Mouse (Mus musculus) midbrain, embryonic 15.5 days (tissue): ENCODE measurements around the gene Sec14l3. TPM values are rescaled to one million over a fixed set of nuclear protein-coding genes. Genes with fewer than 3 reads are reported as not detected.

Experiments
- ATAC-seq: fragments of 200-750 bp; cut with Nextera tagmentation; replicated peaks from 2 replicates; pipeline ENCODE4 v1.8.0; 2017; ENCODE audit warnings: moderate TSS enrichment
- H3K27ac ChIP-seq: fragments of 300-500 bp; sonication (generic); 2 replicates; pipeline ENCODE4 v1.5.1; 2015; ENCODE audit warnings: mild to moderate bottlenecking, inconsistent platforms
- H3K27me3 ChIP-seq: fragments of 300-500 bp; sonication (generic); replicated peaks from 2 replicates; pipeline ENCODE4 v1.6.1; 2015; ENCODE audit warnings: inconsistent platforms
- H3K36me3 ChIP-seq: fragments of 300-500 bp; sonication (generic); replicated peaks from 2 replicates; pipeline ENCODE4 v1.6.1; 2015; ENCODE audit warnings: inconsistent platforms
- H3K4me1 ChIP-seq: fragments of 300-500 bp; sonication (generic); 2 replicates; pipeline ENCODE4 v1.6.1; 2015; ENCODE audit warnings: inconsistent platforms
- H3K4me2 ChIP-seq: fragments of 300-500 bp; sonication (generic); 2 replicates; pipeline ENCODE4 v1.6.1; 2015; ENCODE audit warnings: inconsistent platforms, mild to moderate bottlenecking, moderate library complexity
- H3K4me3 ChIP-seq: fragments of 300-500 bp; sonication (generic); 2 replicates; pipeline ENCODE4 v1.5.1; 2015; ENCODE audit warnings: mild to moderate bottlenecking, inconsistent platforms
- H3K9ac ChIP-seq: fragments of 300-500 bp; sonication (generic); 2 replicates; pipeline ENCODE4 v1.6.1; 2015; ENCODE audit warnings: mild to moderate bottlenecking, inconsistent platforms
- H3K9me3 ChIP-seq: fragments of 300-500 bp; sonication (generic); 2 replicates; pipeline ENCODE4 v1.6.1; 2016; ENCODE audit warnings: inconsistent platforms
- WGBS: fragments of 180-500 bp; shearing (Covaris S2); methylation state at CpG from one replicate; pipeline ENCODE4 v1.1.7; 2015; ENCODE audit warnings: mixed read lengths; 5-methylcytosine and 5-hydroxymethylcytosine counted together
- polyA plus RNA-seq: library from polyadenylated mRNA; unstranded; fragments of >200 nt; fragmentation: Nextera tagmentation; extraction: Ambion mirVana; gene quantifications from 2 replicates; pipeline ENCODE4 v1.2.1, GENCODE M21; 2015

Sec14l3 gene
- polyA plus RNA-seq, 1 experiment from 2014 or later, result 1.4 TPM

DNA sequence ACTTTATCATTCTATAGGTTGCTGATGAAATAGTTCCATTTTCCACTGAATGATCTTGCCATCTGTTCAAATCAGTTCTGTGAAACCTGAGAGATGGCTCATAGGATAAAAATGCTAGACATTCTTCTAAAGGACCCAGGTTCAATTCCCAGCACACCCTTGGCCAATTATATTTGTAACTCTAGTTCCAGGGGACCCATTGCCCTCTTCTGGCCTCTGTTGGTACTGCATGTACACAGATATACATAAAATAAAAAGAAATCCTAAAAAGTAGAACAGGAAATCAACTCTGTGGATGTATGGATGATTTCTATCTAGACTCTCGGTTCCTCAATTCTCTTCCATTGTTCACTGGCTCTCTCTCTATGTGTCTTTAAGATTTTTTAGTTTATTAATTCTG lies 62.4 kb downstream of the Sec14l3 start:
- H3K4me2 ChIP-seq, result no peak overlapping the region
- WGBS, result 95% methylated on average over 1 of the region's 1 CpGs
- ATAC-seq, result no peak

More for the DNA sequence above, 62.4 kb downstream of the Sec14l3 start:
- H3K4me1 ChIP-seq, result no peaks in the 10 kb centered on the region
- H3K4me3 ChIP-seq, result no peak overlapping the region
- no peaks in the 10 kb centered on the region for H3K9me3 ChIP-seq
- no peaks in the 10 kb centered on the region for H3K27me3 ChIP-seq
- no peak overlapping the region for H3K9ac ChIP-seq
- H3K27ac ChIP-seq, result no peak overlapping the region
- no peaks in the 10 kb centered on the region for H3K36me3 ChIP-seq

Other genes with a start within 250 kb of the Sec14l3 start
- 33.5 and 36.2 TPM in 2 replicates for gene Osbp2, start 200.9 kb upstream of the Sec14l3 start, polyA plus RNA-seq
- gene 4921536K21Rik, start 169.7 kb upstream of the Sec14l3 start, polyA plus RNA-seq, result 0.43 and 0.90 TPM in 2 replicates
- 41.4 and 42.9 TPM in 2 replicates for gene Dusp18, start 169.6 kb upstream of the Sec14l3 start, polyA plus RNA-seq
- gene Slc35e4, start 150.2 kb upstream of the Sec14l3 start, polyA plus RNA-seq, result 17.9 and 19.4 TPM in 2 replicates
- 22.6 and 24.9 TPM in 2 replicates for gene Tcn2, start 132.7 kb upstream of the Sec14l3 start, polyA plus RNA-seq
- 57.5 and 60.1 TPM in 2 replicates for gene Pes1, start 100.9 kb upstream of the Sec14l3 start, polyA plus RNA-seq
- gene 4930556J24Rik, start 88.1 kb upstream of the Sec14l3 start, polyA plus RNA-seq, result 0.23 TPM in 1 of 2 replicates, not detected in the other
- gene Gal3st1, start 81.2 kb upstream of the Sec14l3 start, polyA plus RNA-seq, result 5.4 and 5.5 TPM in 2 replicates
- gene Sec14l4, start 33.4 kb upstream of the Sec14l3 start, polyA plus RNA-seq, result not detected in 2 replicates
- gene Mtfp1, start 30.6 kb downstream of the Sec14l3 start, polyA plus RNA-seq, result 9.3 and 12.8 TPM in 2 replicates
- 4.0 TPM in 2 replicates for gene Sec14l2, start 58.6 kb downstream of the Sec14l3 start, polyA plus RNA-seq
- 55.3 and 55.4 TPM in 2 replicates for gene Rnf215, start 70.4 kb downstream of the Sec14l3 start, polyA plus RNA-seq
- 9.0 and 10.3 TPM in 2 replicates for gene Ccdc157, start 95.5 kb downstream of the Sec14l3 start, polyA plus RNA-seq
- 53.7 and 57.5 TPM in 2 replicates for gene Sf3a1, start 95.5 kb downstream of the Sec14l3 start, polyA plus RNA-seq
- 35.0 and 38.6 TPM in 2 replicates for gene Tbc1d10a, start 121.9 kb downstream of the Sec14l3 start, polyA plus RNA-seq
- 2.6 and 3.6 TPM in 2 replicates for gene Castor1, start 153.4 kb downstream of the Sec14l3 start, polyA plus RNA-seq
- 0.11 and 0.21 TPM in 2 replicates for gene Osm, start 171.6 kb downstream of the Sec14l3 start, polyA plus RNA-seq
- 0.05 TPM in 1 of 2 replicates, not detected in the other for gene Lif, start 192.7 kb downstream of the Sec14l3 start, polyA plus RNA-seq